Mouse (Mus musculus) megakaryocyte-erythroid progenitor cell, adult 5-6 weeks (primary cell): Measurements from ENCODE around the gene Ece1. TPM values are rescaled to one million over a fixed set of nuclear protein-coding genes. Genes with fewer than 3 reads are reported as not detected.

Experiments
- ATAC-seq: replicated peaks from 2 replicates; pipeline ENCODE4 v1.8.0; 2016; ENCODE audit warnings: mild to moderate bottlenecking, inconsistent platforms; ENCODE audit not compliant: severe bottlenecking, poor library complexity, low FRiP score, low TSS enrichment
- total RNA-seq, 2 experiments: library from RNA; stranded (forward) in 1 of 2; stranded (reverse) in 1 of 2; fragments of 200-1000, 215-1000 nt in 1 of 2; fragments of >200 nt in 1 of 2; fragmentation: Nextera tagmentation in 1 of 2; gene quantifications; 2 replicates each; pipeline ENCODE4 v1.2.3; 2014 to 2017

The Ece1 gene
- total RNA-seq, 2 experiments from 2014 or later = 3.8 to 6.2 TPM

- ATAC-seq = no peak
These were observed 15.4 kb downstream of the Ece1 start for GRCm38 (mm10) chr4:137877432-137877881.

GRCm38 (mm10) chr4:137879383-137880156 lies 17.5 kb downstream of the Ece1 start:
- no peak for ATAC-seq

- peak; percentile 84 for ATAC-seq
These were observed 19.4 kb downstream of the Ece1 start for GRCm38 (mm10) chr4:137881445-137881844.

GRCm38 (mm10) chr4:137882663-137883062 lies 20.6 kb downstream of the Ece1 start:
- no peak for ATAC-seq

GRCm38 (mm10) chr4:137883513-137884150 lies 21.6 kb downstream of the Ece1 start:
- ATAC-seq = no peak

GRCm38 (mm10) chr4:137887337-137887992 lies 25.4 kb downstream of the Ece1 start:
- no peak for ATAC-seq

GRCm38 (mm10) chr4:137887993-137888388 lies 26.0 kb downstream of the Ece1 start:
- peak; percentile 32; the same call in 1 of the 2 replicates for ATAC-seq

- 0 out of 2 replicates have a peak, but pooled peaks have one; percentile 17 for ATAC-seq
These were observed 28.6 kb downstream of the Ece1 start for GRCm38 (mm10) chr4:137890596-137890995.

GRCm38 (mm10) chr4:137891553-137892145 lies 29.6 kb downstream of the Ece1 start:
- ATAC-seq = no peak

- ATAC-seq = no peak
These were observed 30.7 kb downstream of the Ece1 start for GRCm38 (mm10) chr4:137892713-137893242.

- no peak for ATAC-seq
These were observed 34.7 kb downstream of the Ece1 start for GRCm38 (mm10) chr4:137896612-137897297.

GRCm38 (mm10) chr4:137897298-137897612 lies 35.2 kb downstream of the Ece1 start:
- ATAC-seq = peak; percentile 51; the same call in 1 of the 2 replicates

- no peak for ATAC-seq
These were observed 36.5 kb downstream of the Ece1 start for GRCm38 (mm10) chr4:137898490-137898889.

GRCm38 (mm10) chr4:137902268-137902667 lies 40.2 kb downstream of the Ece1 start:
- ATAC-seq = no peak

GRCm38 (mm10) chr4:137902873-137903272 lies 40.8 kb downstream of the Ece1 start:
- ATAC-seq = no peak

GRCm38 (mm10) chr4:137904956-137905551 lies 43.0 kb downstream of the Ece1 start:
- no peak for ATAC-seq

- no peak for ATAC-seq
These were observed 45.9 kb downstream of the Ece1 start for GRCm38 (mm10) chr4:137907979-137908378.

- ATAC-seq = no peak
These were observed 46.5 kb downstream of the Ece1 start for GRCm38 (mm10) chr4:137908489-137908888.

GRCm38 (mm10) chr4:137908915-137909314 lies 46.9 kb downstream of the Ece1 start:
- no peak for ATAC-seq
